Mouse (Mus musculus) thymus, adult 2 months (tissue): Measurements from ENCODE around the gene Tcirg1. TPM values are rescaled to one million over a fixed set of nuclear protein-coding genes. Genes with fewer than 3 reads are reported as not detected.

Experiments
- DNase-seq: peaks from one replicate; pipeline ENCODE4 v3.0.0; 2021
- H3K27ac ChIP-seq: fragments of 200-500 bp; 2 replicates; pipeline ENCODE4 v1.5.1; 2012; ENCODE audit warnings: low read length, control low read depth; ENCODE audit not compliant: control insufficient read depth, insufficient read depth
- H3K27me3 ChIP-seq: fragments of 200-500 bp; 2 replicates; pipeline ENCODE4 v1.6.1; 2012; ENCODE audit warnings: mild to moderate bottlenecking, low read length, moderate library complexity, mixed read lengths; ENCODE audit not compliant: control insufficient read depth, insufficient read depth
- H3K36me3 ChIP-seq: fragments of 200-500 bp; 2 replicates; pipeline ENCODE4 v1.6.1; 2012; ENCODE audit warnings: mild to moderate bottlenecking, low read length, moderate library complexity; ENCODE audit not compliant: control insufficient read depth, insufficient read depth
- H3K4me1 ChIP-seq: fragments of 200-500 bp; replicated peaks from 2 replicates; pipeline ENCODE4 v1.6.1; 2012; ENCODE audit warnings: low read length; ENCODE audit not compliant: control insufficient read depth, insufficient read depth
- H3K4me3 ChIP-seq: fragments of 200-500 bp; 2 replicates; pipeline ENCODE4 v1.5.1; 2012; ENCODE audit warnings: mild to moderate bottlenecking, low read length, control low read depth, moderate library complexity; ENCODE audit not compliant: control insufficient read depth, insufficient read depth
- CTCF ChIP-seq: fragments of 200-500 bp; IDR thresholded peaks from 2 replicates; pipeline ENCODE4 v1.5.1; 2012; ENCODE audit warnings: mild to moderate bottlenecking, control low read depth, low read length, moderate library complexity, borderline replicate concordance; ENCODE audit not compliant: control insufficient read depth, poor library complexity, insufficient read depth; ENCODE audit errors: extremely low read depth
- POLR2A ChIP-seq: fragments of 200-500 bp; IDR thresholded peaks from 2 replicates; pipeline ENCODE4 v1.6.1; 2012; ENCODE audit warnings: mild to moderate bottlenecking, low read length, control low read depth, moderate library complexity; ENCODE audit not compliant: control insufficient read depth, poor library complexity, insufficient read depth; ENCODE audit errors: extremely low read depth
- WGBS: fragments of 180-500 bp; shearing (Covaris S2); methylation state at CpG from one replicate; pipeline ENCODE4 v1.1.7; 2018; 5-methylcytosine and 5-hydroxymethylcytosine counted together
- polyA plus RNA-seq: library from polyadenylated mRNA; depleted of rRNA; stranded (reverse); fragments of >200 nt; gene quantifications from 2 replicates; pipeline ENCODE4 v1.2.3, GENCODE M21; 2012; rRNA removed

Gene Tcirg1
- polyA plus RNA-seq: 270 and 293 TPM in 2 replicates

DNA sequence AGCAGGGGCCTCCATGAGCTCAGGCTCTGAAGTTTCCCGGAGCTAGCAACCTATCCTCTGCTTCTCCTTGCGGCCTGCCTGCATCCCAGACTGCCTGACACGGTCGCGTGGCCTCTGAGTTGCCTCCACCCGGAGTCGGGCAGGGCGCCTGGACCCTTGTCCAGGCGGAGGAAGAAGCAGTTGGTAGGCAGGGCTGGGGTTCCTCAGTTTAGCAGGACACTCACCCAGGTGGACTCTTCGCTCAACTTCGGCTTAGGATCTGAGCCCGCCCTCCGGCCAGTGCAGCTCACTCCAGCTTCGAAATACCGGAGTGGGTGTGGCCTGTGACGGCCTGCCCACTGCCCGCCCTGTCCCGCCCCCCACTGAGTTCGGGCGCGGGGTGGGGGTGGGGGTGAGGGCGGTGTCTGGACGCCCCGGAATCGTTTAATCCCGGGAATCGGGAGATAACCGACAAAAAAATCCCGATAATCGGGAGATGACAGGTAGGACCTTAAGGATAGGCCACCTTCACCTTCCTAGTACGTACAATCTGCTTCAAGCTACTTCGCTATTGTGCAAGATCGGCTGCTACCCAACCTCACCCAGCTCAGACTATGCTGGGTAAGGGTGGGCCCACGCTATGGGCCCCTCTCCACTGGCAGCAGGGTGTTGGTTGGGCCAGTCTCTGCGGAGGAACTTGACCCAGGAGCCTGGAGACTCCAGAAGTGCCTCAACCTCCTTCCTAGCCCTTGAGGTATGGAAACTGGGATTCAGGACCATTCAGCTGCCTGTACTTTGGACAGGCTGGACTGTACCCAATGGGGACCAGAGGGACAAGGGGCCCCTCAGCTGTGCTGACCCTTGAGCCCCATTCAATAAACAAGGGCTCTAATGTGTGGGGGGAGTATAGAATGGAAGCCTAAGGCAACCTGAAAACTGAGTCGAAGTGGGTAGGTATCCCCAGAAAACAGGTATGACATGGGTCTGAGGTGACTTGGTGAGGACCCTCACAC, at the start of gene Tcirg1:
TSS of gene Tcirg1 (minus strand) at position 339 of the 992 bp plus-strand sequence.
- Histone ChIP-seq H3K4me3 (peak within 1 kb of the TSS; percentile 90), H3K27me3 (no peaks in the 10 kb centered on the region), H3K27ac (no peak within 1 kb of the TSS), H3K4me1 (peaks cover 50% of the 10 kb centered on the region), H3K36me3 (no peaks in the 10 kb centered on the region; the same call in 1 of the 2 replicates)
- 4% methylated on average over 36 of the region's 36 CpGs for WGBS
- peak; percentile 76 for DNase-seq
- TF ChIP-seq POLR2A (no peak), CTCF (no peak)

DNA sequence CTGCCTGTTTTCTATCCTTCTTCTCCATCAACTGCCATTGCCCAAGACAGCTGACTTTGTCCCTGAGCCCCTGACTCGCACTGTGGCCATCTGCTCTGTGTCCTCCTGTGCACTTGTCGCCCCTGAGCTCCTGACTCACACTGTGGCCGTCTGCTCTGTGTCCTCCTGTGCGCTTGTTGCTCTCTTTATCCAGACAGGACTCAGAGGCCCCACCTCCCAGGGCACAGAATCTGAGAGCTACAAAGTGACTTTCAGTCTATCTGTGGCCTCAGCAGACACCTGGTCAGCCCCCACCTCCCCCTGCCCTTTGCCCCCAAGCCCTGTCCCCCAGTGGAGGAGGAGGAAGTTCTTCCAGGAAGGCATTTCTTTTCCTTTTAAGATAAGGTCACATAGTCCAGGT, 48.9 kb upstream of the Tcirg1 start:
- Histone ChIP-seq H3K27ac (no peak overlapping the region), H3K36me3 (no peaks in the 10 kb centered on the region), H3K4me1 (no peaks in the 10 kb centered on the region), H3K4me3 (no peak overlapping the region), H3K27me3 (no peaks in the 10 kb centered on the region)
- TF ChIP-seq POLR2A (no peak), CTCF (no peak)
- DNase-seq: no peak
- WGBS: 92% methylated on average over 4 of the region's 4 CpGs

DNA sequence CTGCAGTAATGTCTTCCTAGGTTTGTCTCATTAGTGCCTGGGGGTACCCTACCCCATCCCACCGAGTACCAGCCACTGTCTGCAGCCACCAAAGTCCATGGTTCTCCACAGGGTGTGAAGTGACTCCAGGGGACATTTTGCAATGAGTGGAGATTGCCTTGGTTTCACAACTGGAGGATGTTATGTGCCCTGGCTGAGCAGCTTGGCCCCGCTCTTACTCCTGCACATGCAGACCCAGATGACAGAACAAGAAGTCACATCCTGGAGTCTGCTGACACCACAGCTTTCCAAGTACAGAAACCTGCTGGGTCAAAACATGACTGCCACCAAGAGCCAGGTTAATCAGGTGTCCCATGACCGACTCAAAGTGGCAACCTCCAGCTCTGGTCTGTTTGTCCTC, 48.1 kb upstream of the Tcirg1 start:
- Histone ChIP-seq H3K4me1 (no peaks in the 10 kb centered on the region), H3K4me3 (no peak overlapping the region), H3K36me3 (no peaks in the 10 kb centered on the region), H3K27ac (no peak overlapping the region), H3K27me3 (no peaks in the 10 kb centered on the region)
- DNase-seq: no peak
- WGBS: 84% methylated on average over 3 of the region's 3 CpGs
- no peak for TF ChIP-seq CTCF

DNA sequence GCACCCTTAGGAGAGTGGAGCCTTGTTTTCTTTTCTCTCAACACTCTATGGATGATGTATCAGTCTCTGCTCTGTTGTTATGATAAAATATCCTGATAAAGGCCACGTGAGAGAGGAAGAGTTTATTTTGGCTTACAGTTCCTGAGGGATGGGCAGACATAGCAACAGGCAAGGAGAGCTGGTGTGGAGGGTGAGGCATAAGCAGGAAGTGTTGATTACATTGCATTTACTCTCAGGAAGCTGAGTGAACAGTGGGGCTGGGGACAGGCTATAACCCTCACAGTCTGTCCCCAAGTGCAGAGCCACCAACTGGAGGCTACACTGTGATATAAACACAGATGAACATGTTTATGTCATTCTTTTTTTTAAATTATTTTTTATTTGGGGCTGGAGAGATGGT, 45.2 kb upstream of the Tcirg1 start:
- no peak overlapping the region for H3K27ac ChIP-seq
- DNase-seq: no peak
- H3K27me3 ChIP-seq: no peaks in the 10 kb centered on the region
- no peaks in the 10 kb centered on the region for H3K4me1 ChIP-seq
- no peaks in the 10 kb centered on the region for H3K36me3 ChIP-seq
- H3K4me3 ChIP-seq: no peak overlapping the region
- 85% methylated on average over 1 of the region's 1 CpGs for WGBS
- TF ChIP-seq POLR2A (no peak), CTCF (no peak)

DNA sequence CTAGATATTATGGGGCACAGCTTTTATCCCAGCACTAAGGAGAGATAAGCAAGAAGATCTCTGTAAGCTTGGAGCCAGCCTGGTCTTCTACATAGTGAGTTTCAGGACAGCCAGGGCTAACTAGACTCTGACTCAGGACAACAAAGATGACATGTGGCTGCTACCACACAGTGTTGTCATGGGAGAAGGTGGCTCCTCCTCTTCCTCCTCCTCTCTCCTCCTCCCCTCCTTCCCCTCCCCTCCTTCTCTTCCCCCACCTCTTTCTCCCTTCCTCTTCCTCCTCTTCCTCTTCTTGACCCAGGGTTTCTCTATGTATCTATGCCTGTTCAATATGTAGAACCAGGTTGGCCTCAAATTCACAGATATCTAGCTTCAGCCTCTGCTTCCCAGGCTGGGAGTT, 44.5 kb upstream of the Tcirg1 start:
- Histone ChIP-seq H3K27ac (no peak overlapping the region), H3K4me1 (no peaks in the 10 kb centered on the region; the same call in 1 of the 2 replicates), H3K4me3 (no peak overlapping the region), H3K36me3 (no peaks in the 10 kb centered on the region), H3K27me3 (no peaks in the 10 kb centered on the region)
- TF ChIP-seq CTCF: no peak
- no peak for TF ChIP-seq POLR2A
- no peak for DNase-seq

DNA sequence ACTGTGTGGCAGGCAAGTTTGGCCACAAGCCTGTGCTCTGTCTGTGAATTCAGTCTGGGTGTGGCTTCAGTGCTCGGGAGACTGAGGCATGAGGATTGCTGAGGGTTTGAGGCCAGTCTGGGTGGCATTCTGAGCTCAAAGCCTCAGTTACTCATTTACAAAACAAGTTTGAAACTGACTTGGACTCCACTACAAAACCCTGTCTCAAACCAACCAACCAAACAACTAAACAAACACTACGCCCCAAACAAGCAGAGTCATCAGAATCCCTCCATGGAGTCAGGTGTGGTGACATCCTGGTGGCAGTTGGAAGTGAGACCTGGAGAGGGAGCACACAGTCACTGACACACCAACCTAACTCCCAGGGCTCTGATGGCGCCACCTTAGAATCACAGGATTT, 43.4 kb upstream of the Tcirg1 start:
- no peak overlapping the region for H3K27ac ChIP-seq
- no peak for DNase-seq
- H3K4me1 ChIP-seq: peaks cover 4% of the 10 kb centered on the region
- TF ChIP-seq POLR2A (no peak), CTCF (no peak)
- H3K36me3 ChIP-seq: no peaks in the 10 kb centered on the region
- 98% methylated on average over 3 of the region's 3 CpGs for WGBS
- H3K4me3 ChIP-seq: no peak overlapping the region
- no peaks in the 10 kb centered on the region for H3K27me3 ChIP-seq
